Mouse (Mus musculus) fibroblast of lung, adult 2 months (primary cell): Measurements from ENCODE around the gene Etnk1.
A peak's percentile ranks its signal among the peaks of the same experiment; 100 is the strongest.
"Not testable (repeated sequence)": the region's sequence is repeated elsewhere in the genome, so short reads cannot be mapped to it uniquely, and the experiment has no call there.

Experiments used
- DNase-seq: peaks from one replicate; pipeline ENCODE4 v3.0.0-alpha.2; 2011; ENCODE audit warnings: low read depth

Gene Etnk1

GRCm38 (mm10) chr6:143171781-143172465, 4.9 kb downstream of the Etnk1 start:
- no peak for DNase-seq

DNA sequence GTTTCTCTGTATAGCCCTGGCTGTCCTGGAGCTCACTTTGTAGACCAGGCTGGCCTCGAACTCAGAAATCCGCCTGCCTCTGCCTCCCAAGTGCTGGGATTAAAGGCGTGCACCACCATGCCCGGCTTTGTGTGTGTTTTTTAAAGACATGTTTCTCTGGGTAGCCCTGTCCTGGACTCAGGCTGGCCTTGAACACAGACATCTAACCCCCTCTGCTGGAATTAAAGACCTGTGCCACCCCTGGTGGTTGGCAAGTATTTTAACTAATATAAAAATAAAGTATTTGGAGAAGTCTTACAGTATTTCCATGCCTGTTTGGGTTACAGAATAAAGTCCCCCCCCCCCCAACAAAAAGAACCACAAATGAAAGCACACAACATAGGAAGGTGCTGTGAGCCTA, 5.7 kb downstream of the Etnk1 start:
- not testable (repeated sequence) for DNase-seq

DNA sequence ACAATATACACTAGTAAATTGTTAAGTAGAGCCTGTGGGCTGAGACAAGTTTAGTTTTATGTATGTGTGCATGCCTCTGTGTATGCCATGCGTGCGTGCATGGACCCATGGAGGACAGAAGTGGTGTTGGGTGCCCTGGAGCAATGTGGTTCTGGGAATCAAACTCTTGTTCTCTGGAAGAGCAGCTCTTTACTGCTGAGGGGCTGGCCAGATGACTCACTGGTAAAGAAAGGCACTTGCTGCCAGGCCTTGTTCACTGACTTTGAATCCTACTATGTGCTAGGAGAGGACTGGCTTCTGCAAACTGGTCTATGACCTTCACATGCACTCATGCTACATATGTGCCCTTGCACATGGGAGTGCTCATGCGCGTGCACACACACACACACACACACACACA, 7.2 kb downstream of the Etnk1 start:
- DNase-seq: no peak

DNA sequence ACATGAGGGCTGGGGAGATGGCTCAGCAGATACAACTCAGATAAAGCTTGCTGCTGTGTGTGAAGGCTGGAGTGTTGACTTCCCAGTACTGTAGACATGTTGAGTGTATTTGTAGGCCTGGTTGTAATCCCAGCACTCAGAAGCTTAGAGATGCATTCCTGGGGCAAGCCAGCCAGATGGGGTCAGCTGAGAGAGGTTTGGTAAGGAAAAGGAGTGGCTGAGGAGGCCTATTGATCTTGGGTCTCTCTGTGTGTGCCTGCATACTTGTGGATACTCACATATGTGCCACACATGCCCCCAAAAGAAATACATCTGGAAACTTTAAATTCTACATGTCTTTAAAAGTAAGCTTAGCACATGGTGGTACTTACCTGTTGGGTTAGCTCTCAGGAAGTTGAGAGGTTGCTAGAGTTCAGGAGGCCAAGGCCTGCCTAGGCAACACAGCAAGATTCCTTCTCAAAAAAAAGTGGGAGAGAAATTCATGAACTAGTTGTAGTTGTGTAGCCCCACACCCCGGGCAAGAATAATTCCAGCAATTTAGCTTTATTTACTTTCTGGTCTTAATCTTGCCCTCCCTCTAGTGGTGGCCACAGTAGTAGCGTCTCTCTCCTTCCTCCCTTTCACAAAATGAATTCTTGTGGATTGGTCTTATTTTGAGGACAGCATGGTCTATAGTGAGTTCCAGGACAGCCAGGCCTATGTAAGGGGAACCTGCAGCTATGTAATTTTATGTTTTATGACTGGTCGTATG, 8.1 kb downstream of the Etnk1 start:
- no peak for DNase-seq

DNA sequence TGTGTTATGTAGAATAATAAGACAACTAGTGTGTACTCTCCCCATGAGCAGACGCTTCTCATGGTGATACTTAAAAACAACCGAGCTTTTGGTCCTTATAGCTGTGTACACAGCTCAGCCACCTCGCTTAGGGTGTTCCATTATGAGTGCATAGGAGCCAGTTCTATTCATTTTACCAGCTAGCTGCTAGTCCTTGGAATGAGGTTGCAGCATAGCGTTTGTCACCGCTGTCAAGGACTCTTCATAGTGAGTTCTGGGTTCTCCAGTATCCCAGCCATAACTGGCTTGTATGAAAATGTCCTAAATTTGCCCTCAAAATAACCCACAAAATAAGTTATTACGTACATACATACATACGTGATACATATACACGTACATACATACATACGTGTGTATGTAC, 9.1 kb downstream of the Etnk1 start:
- DNase-seq: no peak

- no peak for DNase-seq
These were observed 9.6 kb downstream of the Etnk1 start for GRCm38 (mm10) chr6:143176591-143176990.

DNA sequence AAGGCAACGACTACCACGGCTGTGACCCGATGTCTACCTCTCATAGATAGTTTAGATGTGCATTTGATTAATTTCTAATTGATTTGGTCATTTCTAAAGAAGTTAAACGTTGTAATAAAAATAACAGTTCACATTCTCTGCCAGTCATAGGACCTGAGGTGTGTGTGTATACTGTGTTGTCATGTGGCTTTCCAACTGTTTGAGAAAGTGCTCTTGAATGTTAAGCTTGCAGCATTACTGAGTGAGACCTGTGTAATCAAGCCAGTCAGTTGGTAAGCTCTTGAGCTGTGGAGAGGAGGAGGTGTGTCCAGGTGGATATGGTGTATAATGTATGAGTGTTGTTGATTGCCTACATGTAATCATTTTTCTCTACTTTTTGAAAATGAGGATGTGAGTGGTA, 12.2 kb downstream of the Etnk1 start:
- DNase-seq: no peak

DNA sequence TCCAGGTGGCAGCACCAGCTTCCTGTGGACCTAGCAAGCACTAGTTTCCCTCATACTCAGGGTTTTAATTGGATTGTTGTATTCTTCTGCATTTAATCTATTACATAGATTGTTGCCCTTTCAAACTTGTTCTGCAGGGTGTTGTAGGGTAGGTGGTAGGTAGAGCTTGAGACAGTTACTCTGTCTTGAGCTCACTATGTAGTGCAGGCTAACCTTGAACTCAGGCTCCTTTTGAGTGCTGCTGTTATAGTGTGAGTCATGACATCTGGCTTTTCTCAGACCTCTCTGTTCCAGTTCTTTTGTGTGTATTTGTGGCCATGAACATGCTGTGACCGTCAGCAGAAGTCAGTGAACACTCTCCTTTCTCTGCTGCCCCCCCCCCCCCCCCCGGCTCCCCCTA, 12.7 kb downstream of the Etnk1 start:
- no peak for DNase-seq

DNA sequence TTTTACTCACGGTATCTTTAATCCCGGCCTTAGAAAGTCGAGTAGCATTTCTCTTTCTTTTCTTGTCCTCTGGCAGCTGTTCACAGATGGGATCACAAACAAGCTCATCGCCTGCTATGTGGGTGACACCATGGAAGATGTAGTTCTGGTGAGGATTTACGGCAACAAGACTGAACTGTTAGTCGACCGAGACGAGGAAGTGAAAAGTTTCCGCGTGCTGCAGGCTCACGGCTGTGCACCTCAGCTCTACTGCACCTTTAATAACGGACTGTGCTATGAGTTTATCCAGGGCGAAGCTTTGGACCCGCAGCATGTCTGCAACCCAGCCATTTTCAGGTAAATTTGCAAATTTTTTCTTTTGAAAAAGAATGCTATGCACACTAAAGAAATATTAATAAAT, 13.5 kb downstream of the Etnk1 start:
- no peak for DNase-seq

GRCm38 (mm10) chr6:143184099-143184498, 17.1 kb downstream of the Etnk1 start:
- DNase-seq: no peak

GRCm38 (mm10) chr6:143184745-143185144, 17.7 kb downstream of the Etnk1 start:
- no peak for DNase-seq

DNA sequence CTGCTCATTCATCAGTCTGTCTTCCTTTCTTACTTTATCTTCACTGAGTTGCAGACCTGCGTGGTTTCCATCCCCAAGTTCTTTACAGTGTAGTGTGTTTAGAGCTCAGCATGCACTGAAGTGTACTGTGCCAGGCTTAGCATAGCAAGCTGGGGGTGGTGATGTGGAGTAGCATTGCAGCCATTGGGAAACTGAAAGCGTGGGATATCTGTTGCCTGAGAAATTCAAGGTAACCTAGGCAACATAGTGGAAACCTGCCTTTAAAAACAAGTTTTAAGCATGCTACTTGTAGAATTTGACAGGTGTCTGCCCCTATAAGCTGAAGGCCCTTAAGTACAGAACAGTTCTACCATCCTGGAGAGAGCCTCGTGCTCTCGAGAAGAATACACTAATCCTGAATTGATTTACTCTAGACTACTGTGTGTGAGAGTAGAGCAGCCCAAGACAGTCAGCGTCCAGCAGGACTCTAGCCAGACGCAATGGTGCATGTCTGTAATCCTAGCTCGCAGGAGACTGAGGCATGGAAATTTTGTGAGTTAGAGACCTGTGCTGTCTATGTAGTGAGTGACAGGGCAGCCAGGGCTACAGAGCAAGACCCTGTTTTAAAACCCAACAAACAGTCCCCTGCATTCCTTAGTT, 23.9 kb downstream of the Etnk1 start:
- no peak for DNase-seq

- peak; percentile 40 for DNase-seq
These were observed 24.6 kb downstream of the Etnk1 start for GRCm38 (mm10) chr6:143191477-143192098.

- no peak for DNase-seq
These were observed 25.7 kb downstream of the Etnk1 start for GRCm38 (mm10) chr6:143192709-143193108.

- DNase-seq: no peak
These were observed 26.1 kb downstream of the Etnk1 start for GRCm38 (mm10) chr6:143193166-143193565.

GRCm38 (mm10) chr6:143193641-143194040, 26.6 kb downstream of the Etnk1 start:
- no peak for DNase-seq

GRCm38 (mm10) chr6:143197053-143197452, 30.0 kb downstream of the Etnk1 start:
- no peak for DNase-seq

- DNase-seq: no peak
These were observed 31.4 kb downstream of the Etnk1 start for GRCm38 (mm10) chr6:143198421-143198820.

DNA sequence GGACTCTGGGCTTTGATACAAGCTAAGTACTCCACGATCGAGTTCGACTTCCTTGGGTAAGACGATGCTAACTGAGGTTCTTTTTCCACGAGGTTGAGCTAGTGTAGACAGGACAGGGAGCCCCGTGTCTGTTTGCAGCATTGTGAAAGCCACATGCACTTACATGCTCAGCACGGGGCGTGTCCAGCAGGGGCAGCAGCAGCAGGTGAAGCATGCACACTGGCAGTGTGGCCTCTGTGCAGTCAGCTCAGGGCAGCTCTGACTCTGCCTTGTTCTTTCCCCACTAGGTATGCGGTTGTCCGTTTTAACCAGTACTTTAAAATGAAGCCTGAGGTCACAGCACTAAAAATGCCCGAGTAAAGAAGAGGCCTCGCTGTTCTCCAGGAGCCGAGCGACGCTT, 36.1 kb downstream of the Etnk1 start:
- no peak for DNase-seq

DNA sequence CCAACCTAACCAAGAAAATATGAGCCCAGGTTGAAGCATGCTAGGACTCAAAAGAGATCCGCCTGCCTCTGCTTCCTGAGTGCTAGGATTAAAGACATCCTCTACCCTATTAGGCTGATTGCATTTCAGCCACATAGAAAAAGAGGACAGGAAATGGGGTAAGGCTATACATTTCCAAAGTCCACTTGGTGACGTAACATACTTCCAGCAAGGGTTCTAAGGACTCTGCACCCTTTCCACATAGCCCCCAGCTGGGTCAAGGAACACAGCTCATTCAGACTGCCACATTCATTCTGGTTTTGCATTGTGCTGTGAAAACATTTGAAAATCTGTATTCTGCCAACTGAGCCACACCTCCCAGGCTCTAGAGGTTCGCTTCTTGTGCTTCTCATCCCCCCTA, 41.9 kb downstream of the Etnk1 start:
- DNase-seq: no peak

DNA sequence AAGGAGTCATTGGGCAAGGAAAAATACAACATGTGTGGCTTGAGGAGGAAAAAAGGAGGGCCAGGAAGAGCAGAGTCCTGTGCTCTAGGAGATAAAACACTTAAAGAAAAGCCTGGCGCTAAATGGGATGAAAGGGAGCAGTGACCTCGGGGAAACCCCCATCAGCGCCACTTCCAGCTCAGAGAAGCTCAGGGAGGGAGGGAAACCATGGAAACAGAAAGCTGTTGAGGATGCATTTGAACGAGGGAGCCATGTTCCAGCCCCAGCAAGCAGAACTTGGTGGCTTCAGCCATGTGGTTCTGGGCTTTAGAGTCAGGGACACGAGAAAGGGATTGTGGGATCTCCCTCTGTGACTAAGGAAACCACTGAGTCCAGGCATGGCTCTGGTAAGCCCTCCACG, 45.7 kb downstream of the Etnk1 start:
- no peak for DNase-seq

GRCm38 (mm10) chr6:143213461-143213860, 46.4 kb downstream of the Etnk1 start:
- DNase-seq: no peak

- DNase-seq: no peak
These were observed 49.2 kb downstream of the Etnk1 start for GRCm38 (mm10) chr6:143216221-143216620.
